Mouse (Mus musculus): ENCODE measurements at regions not wholly inside any gene's neighbourhood (a gene's known extent, or its start where the extent isn't known, plus 50 kb on each side); places are given as distances from the start of the nearest gene placed in this dataset.

DNA sequence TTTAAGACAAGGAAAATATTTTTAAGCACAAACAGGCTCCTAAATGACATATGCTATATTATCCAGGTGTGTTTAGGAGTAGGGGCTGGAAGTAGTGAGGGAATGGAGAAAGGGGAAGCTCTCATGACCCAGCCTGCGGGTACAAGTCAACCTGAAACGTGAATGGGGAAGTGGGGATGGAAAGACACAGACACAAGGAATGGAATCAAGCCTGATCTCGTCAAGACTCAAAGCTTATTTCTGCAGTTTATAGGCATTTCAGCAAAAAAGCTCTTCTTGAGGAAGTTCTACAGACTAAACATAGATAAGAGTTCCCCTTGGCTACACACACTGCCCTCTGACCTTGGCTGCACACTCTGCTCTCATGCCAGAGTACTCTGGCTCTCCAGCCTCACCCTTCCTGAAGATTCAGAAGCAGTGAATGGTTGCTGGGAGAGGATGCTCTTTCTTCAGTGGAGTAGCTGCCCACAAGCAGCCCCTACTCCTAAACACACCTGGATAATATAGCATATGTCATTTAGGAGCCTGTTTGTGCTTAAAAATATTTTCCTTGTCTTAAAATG, 106.4 kb upstream of the Rrp15 start:
- Histone ChIP-seq H3K36me3 (no peaks in the 10 kb centered on the region), H3K4me1 (no peaks in the 10 kb centered on the region), H3K4me2 (replicated peaks) (no peak overlapping the region), H3K27ac (no peak overlapping the region), H3K9ac (no peak overlapping the region), H3K9me3 (no peaks in the 10 kb centered on the region), H3K27me3 (no peaks in the 10 kb centered on the region), H3K4me3 (no peak overlapping the region)
- ATAC-seq (ENCODE audit: low FRiP score, low read depth): no peak
- WGBS: 80% methylated on average over 3 of the region's 3 CpGs

DNA sequence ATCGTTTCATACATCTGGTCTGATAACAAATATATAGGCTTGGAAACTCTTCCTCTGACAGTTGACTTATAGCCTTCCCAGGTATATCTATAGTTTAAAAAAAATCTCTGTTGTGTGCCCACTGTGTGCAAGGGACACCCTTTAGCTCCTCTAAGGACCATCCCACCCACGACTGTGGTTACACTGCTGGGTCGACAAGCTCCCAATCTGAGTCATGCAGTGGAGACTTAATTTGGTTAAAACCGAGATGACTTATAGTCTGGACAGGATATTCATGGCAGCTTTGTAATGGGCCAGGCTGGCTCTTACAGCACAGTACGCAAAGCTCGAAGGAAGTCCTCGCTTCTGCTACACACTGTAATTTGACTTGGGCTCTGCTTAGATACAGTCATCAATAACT, 96.1 kb upstream of the Rrp15 start:
- no peak overlapping the region for H3K27ac ChIP-seq
- H3K36me3 ChIP-seq: no peaks in the 10 kb centered on the region
- H3K4me1 ChIP-seq: no peaks in the 10 kb centered on the region
- peaks cover 12% of the 10 kb centered on the region; the same call in 1 of the 2 replicates for H3K27me3 ChIP-seq
- no peak for ATAC-seq (ENCODE audit: low FRiP score, low read depth)
- 86% methylated on average over 7 of the region's 7 CpGs for WGBS
- no peak overlapping the region for H3K4me2 ChIP-seq (replicated peaks)
- H3K4me3 ChIP-seq: no peak overlapping the region
- H3K9ac ChIP-seq: no peak overlapping the region
- H3K9me3 ChIP-seq: no peaks in the 10 kb centered on the region

DNA sequence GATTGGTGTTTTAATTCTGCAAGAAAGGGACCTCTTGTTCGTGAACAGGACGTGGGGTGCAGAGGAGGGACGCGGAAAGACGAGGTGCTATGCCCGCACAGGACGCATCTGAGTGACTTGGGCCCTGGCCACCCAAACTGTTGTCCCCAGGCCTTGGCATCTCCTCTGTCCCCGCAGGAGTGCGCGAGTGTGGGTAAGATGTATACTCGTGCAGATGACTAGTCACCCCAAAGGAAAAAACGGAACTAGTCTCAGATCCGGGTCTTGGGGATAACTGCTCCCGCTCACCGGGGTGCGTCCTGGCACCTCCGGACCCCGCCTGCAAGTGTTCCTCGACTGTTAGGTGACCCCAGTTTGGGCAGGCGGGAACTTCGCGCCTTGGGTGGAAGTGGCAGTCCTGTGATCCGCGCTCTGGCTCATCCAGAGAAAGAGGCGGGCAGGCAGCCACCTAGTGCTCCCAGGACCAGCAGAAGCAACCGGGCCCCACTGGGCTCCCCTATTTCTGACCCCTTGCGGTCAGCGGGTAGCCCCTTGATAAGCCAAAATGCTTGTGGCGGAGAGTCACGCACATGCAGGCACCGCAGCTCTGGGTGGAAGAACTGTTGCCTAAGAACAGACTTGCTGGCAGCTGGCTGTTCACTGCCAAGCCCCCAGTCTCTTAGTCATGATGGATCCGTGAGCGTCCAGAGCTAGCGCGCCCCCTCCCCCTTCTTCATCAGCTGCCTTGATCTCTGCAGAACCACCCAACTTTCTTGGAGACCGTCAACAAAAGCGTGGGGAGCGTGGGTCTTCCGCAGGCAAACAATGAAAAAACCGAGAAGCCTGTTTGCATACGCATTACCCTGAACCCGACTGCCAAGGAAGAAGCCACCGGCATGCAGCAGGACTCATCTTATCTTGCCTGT, 85.0 kb upstream of the Rrp15 start:
- ATAC-seq (ENCODE audit: low FRiP score, low read depth): peak; percentile 24; the same call in 1 of the 2 replicates
- H3K27ac ChIP-seq: no peak overlapping the region

DNA sequence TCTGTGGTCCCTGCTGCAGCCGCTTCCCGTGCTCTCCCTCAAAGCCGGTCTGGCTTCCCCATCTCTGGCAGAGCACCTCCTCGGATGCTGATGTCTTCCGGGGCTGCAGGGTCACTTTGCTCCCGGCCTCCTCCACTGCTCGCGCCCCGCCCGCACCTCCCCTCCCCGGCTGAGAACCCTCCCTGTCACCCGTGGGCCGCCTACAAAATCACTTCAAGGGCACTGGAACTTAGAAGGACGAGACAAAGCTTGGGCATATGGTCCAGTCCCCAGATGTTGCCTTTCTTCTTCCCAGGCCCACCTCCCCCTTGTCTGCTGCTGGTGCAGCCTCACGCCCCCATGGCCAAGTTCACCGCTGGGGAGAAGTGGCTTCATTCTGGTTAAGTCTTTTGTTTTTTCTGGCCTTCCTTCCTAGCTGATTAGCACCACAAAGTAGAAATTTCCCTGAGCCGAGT, 84.3 kb upstream of the Rrp15 start:
- no peak overlapping the region for H3K27ac ChIP-seq
- peaks cover 44% of the 10 kb centered on the region for H3K27me3 ChIP-seq
- no peak; the same call in 1 of the 2 replicates for ATAC-seq (ENCODE audit: low FRiP score, low read depth)
- 2% methylated on average over 17 of the region's 17 CpGs for WGBS
- peak overlapping the region; percentile 62 for H3K9ac ChIP-seq
- H3K4me2 ChIP-seq (replicated peaks): peak overlapping the region; percentile 87
- H3K36me3 ChIP-seq: no peaks in the 10 kb centered on the region
- H3K9me3 ChIP-seq: no peaks in the 10 kb centered on the region
- peaks cover 16% of the 10 kb centered on the region for H3K4me1 ChIP-seq
- peak overlapping the region; percentile 45 for H3K4me3 ChIP-seq

More for the DNA sequence above, 85.0 kb upstream of the Rrp15 start:
- under 1% methylated on average over 43 of the region's 43 CpGs for WGBS
- peak overlapping the region; percentile 45 for H3K4me3 ChIP-seq
- H3K36me3 ChIP-seq: no peaks in the 10 kb centered on the region
- H3K27me3 ChIP-seq: peaks cover 44% of the 10 kb centered on the region
- no peaks in the 10 kb centered on the region for H3K9me3 ChIP-seq
- peak overlapping the region; percentile 87 for H3K4me2 ChIP-seq (replicated peaks)
- peaks cover 16% of the 10 kb centered on the region for H3K4me1 ChIP-seq
- peak overlapping the region; percentile 62 for H3K9ac ChIP-seq

DNA sequence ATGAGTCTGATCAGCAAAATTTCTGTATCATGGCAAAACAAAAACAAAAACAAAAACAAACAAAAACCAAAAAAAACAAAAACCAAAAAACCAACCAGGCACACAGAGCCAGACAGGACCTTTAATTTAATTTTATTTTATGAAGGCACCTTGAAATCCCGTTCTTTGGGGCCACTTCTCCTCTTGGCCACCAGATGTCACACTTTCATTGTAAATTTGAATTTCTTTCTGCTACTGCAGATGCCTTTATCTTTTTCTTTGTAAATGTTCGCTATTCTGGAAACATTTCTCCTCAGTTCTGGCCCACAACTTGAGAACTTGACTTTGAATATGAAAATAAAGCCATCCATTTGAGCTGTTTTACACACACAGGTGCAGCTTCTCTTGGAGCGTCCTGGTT, 78.6 kb upstream of the Rrp15 start:
- Histone ChIP-seq H3K27me3 (peaks cover 18% of the 10 kb centered on the region), H3K36me3 (no peaks in the 10 kb centered on the region)
- WGBS: 19% methylated on average over 3 of the region's 3 CpGs

DNA sequence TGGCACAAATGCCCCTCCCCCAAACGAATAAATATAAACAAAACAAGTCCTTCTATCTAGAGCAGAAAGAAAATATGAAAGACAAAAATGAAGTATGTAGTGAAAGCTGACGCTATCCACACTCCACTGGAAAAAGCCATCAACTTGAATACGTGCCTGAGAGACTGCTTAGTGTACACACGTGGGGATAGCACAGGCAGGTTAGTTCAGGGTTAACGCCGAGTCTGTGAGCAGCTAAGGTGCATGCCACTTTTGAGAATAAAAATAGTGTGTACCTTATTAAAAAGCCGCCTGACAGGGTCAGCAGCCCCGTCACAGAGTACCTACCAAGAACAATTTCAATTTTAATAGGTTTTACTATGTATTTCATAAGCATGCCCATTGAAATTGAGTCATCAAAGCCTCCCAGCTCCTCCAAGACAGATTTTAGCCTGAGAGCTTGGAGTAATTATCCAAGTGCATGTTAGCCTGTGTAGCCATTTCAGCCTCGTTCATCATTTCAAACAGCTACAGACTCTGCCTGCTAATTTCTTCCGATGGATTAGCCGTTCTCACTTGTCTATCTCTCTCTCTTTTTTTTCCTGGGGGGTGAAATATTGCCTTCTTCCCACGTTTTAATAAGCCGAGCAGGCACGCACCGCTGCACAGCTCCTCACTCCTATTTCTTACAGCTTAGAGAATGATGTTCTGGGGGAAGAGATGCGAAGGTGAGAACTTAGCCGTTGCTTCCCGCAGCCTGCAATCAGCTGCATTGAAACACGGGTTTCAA, 59.2 kb upstream of the Rrp15 start:
- no peaks in the 10 kb centered on the region for H3K9me3 ChIP-seq
- H3K27me3 ChIP-seq: peaks cover 10% of the 10 kb centered on the region; the same call in 1 of the 2 replicates
- no peaks in the 10 kb centered on the region for H3K36me3 ChIP-seq
- no peak overlapping the region for H3K9ac ChIP-seq
- H3K27ac ChIP-seq: no peak overlapping the region
- no peak for ATAC-seq (ENCODE audit: low FRiP score, low read depth)
- 50% methylated on average over 19 of the region's 19 CpGs for WGBS
- H3K4me2 ChIP-seq (replicated peaks): peak overlapping the region; percentile 34; the same call in 1 of the 2 replicates
- no peak overlapping the region for H3K4me3 ChIP-seq
- H3K4me1 ChIP-seq: 0 out of 2 replicates have a peak, but pooled peaks cover 5% of the 10 kb centered on the region

More for the DNA sequence above, 78.6 kb upstream of the Rrp15 start:
- H3K4me1 ChIP-seq: no peaks in the 10 kb centered on the region
- no peak overlapping the region for H3K27ac ChIP-seq
- no peak overlapping the region for H3K4me3 ChIP-seq
- no peaks in the 10 kb centered on the region for H3K9me3 ChIP-seq
- no peak overlapping the region for H3K9ac ChIP-seq
- no peak overlapping the region for H3K4me2 ChIP-seq (replicated peaks)
- ATAC-seq (ENCODE audit: low FRiP score, low read depth): no peak

DNA sequence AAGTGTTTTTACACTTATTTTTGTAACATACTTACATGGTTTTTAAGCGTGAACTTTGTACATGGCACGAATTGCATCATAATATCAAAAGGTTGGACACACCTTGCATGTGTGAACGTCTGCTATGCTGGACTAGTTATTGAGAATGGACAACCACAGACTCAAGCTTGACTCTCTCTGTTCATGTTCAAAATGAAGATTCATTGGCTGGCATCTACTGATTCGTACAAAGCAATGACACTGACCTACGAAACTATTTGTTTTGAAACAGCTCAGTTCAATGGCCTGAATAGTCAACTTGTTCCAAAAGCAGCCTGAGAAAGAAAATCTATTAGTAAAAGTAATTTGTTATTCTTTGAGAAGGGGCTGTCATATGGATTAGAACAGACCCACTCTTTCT, 55.3 kb upstream of the Rrp15 start:
- 84% methylated on average over 5 of the region's 5 CpGs for WGBS
- no peak for ATAC-seq (ENCODE audit: low FRiP score, low read depth)
- no peaks in the 10 kb centered on the region for H3K36me3 ChIP-seq
- H3K4me3 ChIP-seq: no peak overlapping the region
- no peak overlapping the region for H3K4me2 ChIP-seq (replicated peaks)
- no peaks in the 10 kb centered on the region for H3K9me3 ChIP-seq
- H3K27me3 ChIP-seq: peaks cover 8% of the 10 kb centered on the region; the same call in 1 of the 2 replicates
- 0 out of 2 replicates have a peak, but pooled peaks cover 5% of the 10 kb centered on the region for H3K4me1 ChIP-seq
- no peak overlapping the region for H3K9ac ChIP-seq
- H3K27ac ChIP-seq: no peak overlapping the region
